Mouse (Mus musculus) adrenal gland, postnatal 14 days (tissue): ENCODE results near the gene Srms. TPM values are rescaled to one million over a fixed set of nuclear protein-coding genes. Genes with fewer than 3 reads are reported as not detected.

Experiments used
- DNase-seq: peaks from one replicate; pipeline ENCODE4 v3.0.0; 2021; ENCODE audit warnings: mixed read lengths
- total RNA-seq: library from RNA; stranded (reverse); gene quantifications from 2 replicates; pipeline ENCODE4 v1.2.3, GENCODE M21; 2021

The Srms gene
- total RNA-seq, 1 experiment from 2014 or later: 0.56 TPM

GRCm38 (mm10) chr2:181160821-181161220, 52.2 kb downstream of the Srms start:
- no peak for DNase-seq

- DNase-seq: no peak
Measured at GRCm38 (mm10) chr2:181159771-181160170, 53.2 kb downstream of the Srms start.

GRCm38 (mm10) chr2:181159091-181159514, 53.9 kb downstream of the Srms start:
- no peak for DNase-seq

GRCm38 (mm10) chr2:181158471-181158870, 54.5 kb downstream of the Srms start:
- peak; percentile 28 for DNase-seq

- DNase-seq: no peak
Measured at GRCm38 (mm10) chr2:181157716-181158302, 55.2 kb downstream of the Srms start.

GRCm38 (mm10) chr2:181157180-181157579, 55.8 kb downstream of the Srms start:
- no peak for DNase-seq

- peak; percentile 39 for DNase-seq
Measured at GRCm38 (mm10) chr2:181156248-181157121, 56.5 kb downstream of the Srms start, which contains the start of gene Eef1a2. Gene Eef1a2, minus strand, starts transcription at chr2:181157014.

- peak; percentile 53 for DNase-seq
Measured at GRCm38 (mm10) chr2:181155801-181156200, 57.2 kb downstream of the Srms start.

Other genes with a start within 250 kb of the Srms start
- gene Arfgap1, start 246.0 kb downstream of the Srms start, total RNA-seq: 47.9 and 54.8 TPM in 2 replicates
- gene Col20a1, start 226.7 kb downstream of the Srms start, total RNA-seq: 3.5 and 3.7 TPM in 2 replicates
- gene Chrna4, start 169.6 kb downstream of the Srms start, total RNA-seq: 5.6 and 9.6 TPM in 2 replicates
- gene Kcnq2, start 77.9 kb downstream of the Srms start, total RNA-seq: 6.0 and 6.8 TPM in 2 replicates
- gene Eef1a2, start 56.2 kb downstream of the Srms start, total RNA-seq: 38.4 and 47.9 TPM in 2 replicates
- gene Ppdpf, start 25.9 kb downstream of the Srms start, total RNA-seq: 95.5 and 98.6 TPM in 2 replicates
- 0.11 TPM in 1 of 2 replicates, not detected in the other for gene Ptk6, start 10.4 kb downstream of the Srms start, total RNA-seq
- not detected in 2 replicates for gene Fndc11, start 6.8 kb upstream of the Srms start, total RNA-seq
- gene Helz2, start 28.8 kb upstream of the Srms start, total RNA-seq: 19.2 and 23.9 TPM in 2 replicates
- gene Gmeb2, start 74.8 kb upstream of the Srms start, total RNA-seq: 16.4 and 17.9 TPM in 2 replicates
- gene Stmn3, start 101.3 kb upstream of the Srms start, total RNA-seq: 10.6 and 19.4 TPM in 2 replicates
- gene Rtel1, start 106.6 kb upstream of the Srms start, total RNA-seq: 37.6 and 38.6 TPM in 2 replicates
- gene Zgpat, start 151.7 kb upstream of the Srms start, total RNA-seq: 35.3 and 37.9 TPM in 2 replicates
- gene Arfrp1, start 152.2 kb upstream of the Srms start, total RNA-seq: 36.4 and 49.3 TPM in 2 replicates
- gene Lime1, start 166.9 kb upstream of the Srms start, total RNA-seq: 15.5 and 24.2 TPM in 2 replicates
- 17.8 and 20.0 TPM in 2 replicates for gene Zbtb46, start 246.2 kb upstream of the Srms start, total RNA-seq